Mouse (Mus musculus) A20 (cell line): ENCODE data around the gene Osbpl8.
"Not testable (repeated sequence)": the region's sequence is repeated elsewhere in the genome, so short reads cannot be mapped to it uniquely, and the experiment has no call there.

Experiments used
- DNase-seq: peaks from one replicate; pipeline ENCODE4 v3.0.0-alpha.2; 2011; ENCODE audit warnings: low read depth, low spot score

The Osbpl8 gene

GRCm38 (mm10) chr10:111183634-111184270, 19.2 kb downstream of the Osbpl8 start:
- DNase-seq: no peak

DNA sequence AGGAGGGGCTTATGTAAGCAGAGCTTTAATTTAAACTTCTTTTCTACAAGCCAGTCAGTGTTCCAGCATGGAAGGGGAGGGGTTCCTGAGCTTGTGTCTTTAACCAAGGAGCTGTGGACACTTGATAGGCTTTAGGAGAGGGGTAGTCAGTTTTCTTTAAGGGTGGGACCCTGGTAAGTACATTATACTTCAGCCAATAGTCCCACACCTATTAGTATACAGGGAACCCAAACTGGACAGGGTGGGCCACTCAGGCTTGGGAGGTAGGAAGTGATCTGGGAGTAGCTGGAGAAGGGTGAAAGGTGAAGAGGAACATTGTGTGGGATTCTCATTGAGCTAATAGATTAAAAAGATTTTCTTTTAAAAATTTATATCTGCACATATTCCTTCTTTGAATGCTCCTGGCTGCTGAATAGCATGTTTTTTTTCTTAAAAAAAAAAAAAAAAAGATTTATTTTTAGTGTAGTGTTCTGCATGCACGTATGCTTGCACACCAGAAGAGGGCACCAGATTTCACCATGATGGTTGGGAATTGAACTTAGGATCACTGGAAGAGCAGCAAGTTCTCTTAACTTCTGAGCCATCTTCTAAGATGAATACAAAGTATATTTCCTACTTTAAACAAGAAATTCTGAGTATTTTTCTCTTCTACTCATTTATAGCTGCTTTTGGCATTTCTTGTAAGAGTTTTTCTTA, 21.2 kb downstream of the Osbpl8 start:
- DNase-seq: no peak

DNA sequence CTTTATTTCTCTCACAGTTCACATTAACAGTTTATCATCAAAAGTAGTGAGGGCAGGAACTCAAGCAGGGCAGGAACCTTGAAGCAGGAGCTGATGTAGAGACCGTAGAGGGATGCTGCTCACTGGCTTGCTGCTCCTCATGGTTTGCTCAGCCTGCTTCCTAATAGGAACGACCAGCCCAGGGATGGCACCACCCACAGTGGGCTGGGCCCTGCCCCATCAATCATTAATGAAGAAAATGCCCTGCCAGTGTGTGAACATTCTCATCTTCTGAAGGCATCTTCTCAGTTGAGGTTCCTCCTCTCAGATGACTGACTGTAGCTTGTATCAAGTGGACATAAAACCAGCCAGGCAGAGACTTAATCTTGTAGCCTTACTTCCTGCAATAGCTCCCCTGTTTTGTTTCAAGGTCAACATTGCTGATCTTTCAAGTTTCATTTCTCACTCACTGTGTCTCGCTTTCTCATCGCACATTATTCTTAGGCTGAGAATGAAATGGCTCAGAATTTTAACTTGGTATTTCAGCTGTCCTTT, 24.5 kb downstream of the Osbpl8 start:
- DNase-seq: peak; percentile 51

GRCm38 (mm10) chr10:111190110-111190795, 25.7 kb downstream of the Osbpl8 start:
- DNase-seq: no peak

GRCm38 (mm10) chr10:111193536-111193935, 29.0 kb downstream of the Osbpl8 start:
- DNase-seq: no peak

- no peak for DNase-seq
These were observed 31.6 kb downstream of the Osbpl8 start for GRCm38 (mm10) chr10:111196191-111196590.

DNA sequence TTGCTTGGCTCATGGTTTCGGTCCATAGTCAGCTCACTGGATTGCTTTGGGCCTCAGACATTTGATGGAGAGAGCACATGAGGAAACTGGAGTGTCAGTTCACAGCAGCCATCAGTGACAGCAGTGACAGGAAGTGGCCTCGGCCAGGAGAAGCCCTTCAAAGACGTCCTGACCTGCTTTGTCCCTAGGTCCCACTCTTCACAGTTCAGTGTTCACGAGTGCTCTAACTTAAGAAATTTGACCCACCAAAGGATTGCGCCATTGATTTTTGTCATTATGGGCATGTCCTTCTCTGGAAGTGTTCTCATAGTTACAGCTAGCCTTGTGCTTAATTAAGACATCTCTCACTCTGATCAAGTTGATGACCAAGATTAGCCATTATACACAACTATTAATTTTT, 34.2 kb downstream of the Osbpl8 start:
- DNase-seq: not testable (repeated sequence)

DNA sequence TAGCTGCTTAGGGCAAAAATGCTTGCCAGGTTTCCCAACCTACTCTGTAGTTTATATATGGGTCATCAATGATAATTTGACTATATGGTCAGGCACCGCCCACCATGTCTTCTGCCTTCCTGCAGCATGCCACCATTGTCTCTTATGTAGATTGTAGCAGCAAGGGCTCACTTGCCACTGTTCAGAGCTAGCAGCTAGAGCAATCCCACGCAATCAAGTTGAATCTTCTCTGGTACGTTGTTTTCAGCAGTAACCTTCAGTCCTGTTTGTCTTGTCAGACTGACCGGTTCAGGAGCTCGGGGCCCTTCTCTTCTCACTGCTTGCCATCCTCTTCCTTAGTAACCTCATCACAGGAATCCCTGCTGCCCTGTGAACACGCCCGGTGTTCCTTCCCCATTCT, 36.6 kb downstream of the Osbpl8 start:
- DNase-seq: no peak

GRCm38 (mm10) chr10:111201666-111202065, 37.1 kb downstream of the Osbpl8 start:
- no peak for DNase-seq

- DNase-seq: no peak
These were observed 39.5 kb downstream of the Osbpl8 start for GRCm38 (mm10) chr10:111204089-111204488.

DNA sequence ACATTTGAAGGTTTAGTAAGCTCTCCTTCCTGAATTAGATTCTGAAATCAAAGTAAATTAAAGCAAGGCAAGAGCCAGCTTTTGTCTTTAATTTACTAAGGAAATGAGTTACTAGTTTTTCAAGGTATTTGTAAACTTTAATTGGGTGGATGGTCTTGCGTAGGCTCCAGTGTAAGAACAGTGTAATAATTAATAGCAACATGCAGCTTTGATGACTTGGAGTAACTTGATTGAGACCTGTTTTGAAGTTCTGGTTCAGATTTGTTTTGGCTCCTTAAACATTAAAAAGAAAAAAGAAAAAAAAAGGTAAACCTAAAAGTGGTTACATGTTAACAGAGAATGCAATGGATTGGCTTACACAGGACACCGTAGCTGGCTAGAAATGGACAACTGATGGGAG, 40.9 kb downstream of the Osbpl8 start:
- DNase-seq: no peak

DNA sequence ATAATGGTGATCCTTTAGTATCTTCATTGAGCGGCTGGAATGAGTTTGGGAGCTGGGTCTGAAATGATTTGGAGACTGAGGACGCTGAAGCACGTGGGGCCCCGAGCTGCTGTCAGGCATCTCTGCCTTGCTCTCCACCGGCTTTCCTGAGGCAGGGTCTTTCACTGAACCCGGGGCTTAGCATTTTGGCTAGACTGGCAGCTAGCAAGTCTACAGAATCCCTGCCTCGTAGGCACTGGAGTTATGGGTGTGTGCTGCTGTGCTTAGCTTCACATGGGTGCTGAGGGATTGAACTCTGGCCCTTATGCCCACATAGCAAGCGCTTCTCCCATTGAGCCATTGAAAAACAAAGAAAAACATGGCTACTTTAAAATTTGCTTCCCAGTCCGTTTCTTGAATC, 42.8 kb downstream of the Osbpl8 start:
- no peak for DNase-seq

- no peak for DNase-seq
These were observed 49.5 kb downstream of the Osbpl8 start for GRCm38 (mm10) chr10:111214084-111214483.

GRCm38 (mm10) chr10:111214696-111215095, 50.1 kb downstream of the Osbpl8 start:
- no peak for DNase-seq

DNA sequence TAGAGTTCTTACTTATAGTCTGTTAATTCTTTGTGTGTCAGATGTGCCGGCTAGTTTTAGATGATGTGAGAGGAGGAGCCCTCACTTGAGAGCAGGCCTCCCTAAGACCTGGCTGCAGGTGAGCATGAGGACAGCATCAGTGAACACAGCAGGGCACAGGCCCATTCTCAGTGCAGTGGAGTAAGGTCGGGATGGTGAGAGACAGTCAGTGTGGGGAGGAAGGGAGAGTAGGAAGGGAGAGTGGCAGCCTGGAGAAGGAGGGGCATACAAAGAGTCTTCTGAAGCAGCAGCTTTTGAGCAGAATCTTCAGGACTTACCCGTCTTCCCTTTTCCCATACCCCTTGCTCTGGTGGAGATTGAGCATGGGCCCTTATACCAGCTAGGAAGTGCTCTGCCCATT, 51.0 kb downstream of the Osbpl8 start:
- no peak for DNase-seq

- DNase-seq: no peak
These were observed 51.6 kb downstream of the Osbpl8 start for GRCm38 (mm10) chr10:111216111-111216510.

DNA sequence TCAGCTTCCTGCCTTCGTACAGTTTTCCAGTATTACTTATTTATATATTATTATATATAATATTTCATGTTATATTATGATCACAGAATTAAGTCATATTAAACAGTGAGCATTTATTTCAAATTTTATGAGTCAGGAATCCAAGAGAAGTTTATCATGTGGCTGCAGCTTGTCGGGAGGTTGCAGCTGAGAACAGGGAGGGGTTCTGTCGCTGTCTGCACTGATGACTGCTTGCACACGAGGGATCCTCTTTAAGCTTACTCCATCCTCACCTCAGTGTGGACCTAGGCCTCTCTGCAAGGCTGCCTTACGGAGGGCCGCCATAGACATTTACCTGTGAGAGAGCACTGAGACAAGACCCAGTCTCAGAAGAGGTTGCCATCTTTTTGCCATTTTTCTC, 58.0 kb downstream of the Osbpl8 start:
- no peak for DNase-seq

DNA sequence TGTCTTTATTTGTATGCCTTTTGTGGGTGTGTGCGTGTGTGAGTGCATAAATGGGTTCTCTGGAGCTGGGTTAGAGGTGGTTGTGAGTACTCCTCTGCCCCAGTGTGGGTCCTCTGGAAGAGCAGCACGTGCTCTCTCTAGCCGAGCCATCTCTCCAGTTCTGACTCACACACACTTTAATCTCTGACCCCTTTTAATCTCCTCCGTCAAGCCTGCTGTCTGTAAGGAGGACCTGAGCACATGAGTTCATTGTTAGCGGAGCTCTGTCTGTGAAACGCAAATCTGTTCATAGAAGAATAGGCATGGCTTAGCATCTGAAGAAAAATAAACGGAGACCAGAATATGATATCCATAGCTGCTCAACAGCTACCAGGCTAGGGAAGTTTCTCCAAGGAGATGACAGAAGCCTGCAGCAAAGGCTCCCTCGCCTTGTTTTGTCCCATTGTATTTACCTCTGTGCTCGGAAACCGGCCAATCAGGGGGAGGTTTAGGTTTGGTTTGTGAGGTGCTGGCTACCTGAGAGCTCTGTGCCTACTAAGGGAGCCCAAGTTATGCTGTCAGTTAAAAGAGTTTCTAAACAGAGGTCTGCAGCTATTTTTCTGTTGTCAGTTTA, 58.8 kb downstream of the Osbpl8 start:
- peak; percentile 58 for DNase-seq

DNA sequence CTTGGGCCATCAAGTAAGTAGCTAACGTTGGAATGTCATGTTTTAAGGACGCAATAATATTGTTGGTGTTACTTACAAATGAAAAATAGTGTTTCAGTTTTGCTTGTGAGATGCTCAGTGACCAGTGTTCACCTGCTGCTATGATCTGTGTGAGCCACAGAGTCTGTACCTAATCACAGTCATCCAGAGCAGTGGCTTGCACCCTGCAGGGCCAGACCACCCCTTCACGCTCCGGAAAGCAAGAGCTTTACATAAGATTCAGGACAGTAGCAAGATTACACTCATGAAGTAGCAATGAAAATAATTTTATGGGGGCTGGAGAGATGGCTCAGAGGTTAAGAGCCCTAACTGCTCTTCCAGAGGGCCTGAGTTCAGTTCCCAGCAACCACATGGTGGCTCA, 60.1 kb downstream of the Osbpl8 start:
- peak; percentile 77 for DNase-seq

DNA sequence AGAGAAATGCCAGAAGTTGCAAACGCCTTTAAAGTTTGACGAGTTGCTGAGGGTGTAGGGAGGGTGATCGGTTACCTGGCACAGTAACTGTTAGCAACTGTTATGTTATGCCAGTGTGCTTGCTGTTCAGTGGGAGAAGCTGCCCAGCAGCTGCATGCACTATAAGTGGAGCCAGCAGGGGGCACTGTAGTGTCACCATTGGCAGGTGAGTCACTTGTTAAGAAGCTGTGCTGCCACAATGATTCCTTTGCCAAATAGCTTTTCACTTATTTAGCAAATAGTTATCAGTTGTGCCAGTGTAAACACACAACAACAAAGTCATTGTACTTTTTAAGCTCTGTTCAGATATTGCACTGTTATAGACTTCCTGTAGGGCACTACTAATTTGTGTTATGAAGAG, 62.0 kb downstream of the Osbpl8 start:
- peak; percentile 91 for DNase-seq

DNA sequence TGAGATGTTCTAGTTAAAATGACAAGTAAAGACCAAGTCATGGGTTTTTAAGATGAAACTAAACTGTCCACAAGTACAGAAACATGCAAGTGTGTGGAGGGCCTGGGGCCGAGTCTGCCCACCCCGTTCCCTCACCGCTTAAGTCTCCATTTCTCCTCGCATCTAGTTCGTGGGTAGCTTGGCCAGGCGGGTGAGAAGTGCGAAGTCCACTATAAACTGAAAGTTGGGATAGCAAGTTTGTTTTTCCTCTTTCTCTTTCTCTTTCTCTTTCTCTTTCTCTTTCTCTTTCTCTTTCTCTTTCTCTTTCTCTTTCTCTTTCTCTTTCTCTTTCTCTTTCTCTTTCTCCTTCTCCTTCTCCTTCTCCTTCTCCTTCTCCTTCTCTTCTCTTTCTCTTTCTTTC, 67.7 kb downstream of the Osbpl8 start:
- DNase-seq: not testable (repeated sequence)

DNA sequence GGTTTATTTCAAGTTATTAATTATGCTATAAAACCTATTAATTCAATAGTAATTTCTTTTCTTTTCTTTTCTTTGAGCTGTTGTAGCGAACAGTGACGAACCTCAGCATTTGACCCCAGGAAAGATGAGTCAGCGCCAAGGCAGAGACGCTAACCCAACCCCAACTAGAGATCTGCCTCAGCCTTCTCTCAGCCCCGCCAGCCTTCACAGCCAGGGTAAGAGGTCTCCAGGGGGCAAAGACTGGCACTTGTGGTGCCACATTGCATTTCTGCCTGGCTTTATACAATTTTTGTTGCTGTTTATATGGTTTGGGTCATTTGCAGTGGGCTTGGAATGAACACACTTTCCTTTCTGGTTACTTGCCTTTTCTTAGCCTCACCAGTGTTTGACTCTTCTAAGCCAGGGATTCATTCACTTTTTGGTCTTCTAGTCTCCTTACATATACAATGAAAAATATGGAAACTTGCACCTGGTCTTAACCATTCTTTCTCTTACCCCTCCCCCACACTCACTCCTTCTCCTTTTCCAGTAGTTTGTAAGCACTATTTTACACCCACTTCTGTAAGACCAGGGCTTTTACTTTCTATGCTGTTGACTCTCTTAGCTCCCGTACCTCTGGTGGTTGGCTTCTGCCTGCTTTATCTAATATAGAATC, 69.1 kb downstream of the Osbpl8 start:
- DNase-seq: no peak
